Mouse (Mus musculus) stomach, embryonic 14.5 days (tissue): ENCODE measurements around the gene Msh6. TPM values are rescaled to one million over a fixed set of nuclear protein-coding genes. Genes with fewer than 3 reads are reported as not detected.
A peak's percentile ranks its signal among the peaks of the same experiment; 100 is the strongest.
"Not testable (repeated sequence)": the region's sequence is repeated elsewhere in the genome, so short reads cannot be mapped to it uniquely, and the experiment has no call there.

ENCODE experiments used
- ATAC-seq: fragments of 200-750 bp; cut with Nextera tagmentation; 2 replicates; pipeline ENCODE4 v1.8.0; 2017; ENCODE audit warnings: low read depth, moderate TSS enrichment; ENCODE audit not compliant: insufficient number of reproducible peaks, insufficient read depth, low FRiP score
- H3K27ac ChIP-seq: fragments of 300-500 bp; sonication (generic); 2 replicates; pipeline ENCODE4 v1.5.1; 2014; ENCODE audit warnings: mild to moderate bottlenecking, low read length, moderate library complexity, mixed read lengths
- H3K27me3 ChIP-seq: fragments of 300-500 bp; sonication (generic); 2 replicates; pipeline ENCODE4 v1.6.1; 2014; ENCODE audit warnings: low read length, control low read depth, mixed read lengths; ENCODE audit not compliant: control insufficient read depth, insufficient read depth
- H3K36me3 ChIP-seq: fragments of 300-500 bp; sonication (generic); 2 replicates; pipeline ENCODE4 v1.6.1; 2014; ENCODE audit warnings: mild to moderate bottlenecking, control low read depth, low read length, moderate library complexity, mixed read lengths; ENCODE audit not compliant: control insufficient read depth, insufficient read depth
- H3K4me1 ChIP-seq: fragments of 300-500 bp; sonication (generic); 2 replicates; pipeline ENCODE4 v1.6.1; 2014; ENCODE audit warnings: low read length, control low read depth, mixed read lengths; ENCODE audit not compliant: control insufficient read depth, insufficient read depth
- H3K4me2 ChIP-seq: fragments of 300-500 bp; sonication (generic); replicated peaks from 2 replicates; pipeline ENCODE4 v1.6.1; 2014; ENCODE audit warnings: low read depth, low read length, control low read depth
- H3K4me3 ChIP-seq: fragments of 300-500 bp; sonication (generic); 2 replicates; pipeline ENCODE4 v1.5.1; 2014; ENCODE audit warnings: low read depth, low read length, control low read depth
- H3K9ac ChIP-seq: fragments of 300-500 bp; sonication (generic); replicated peaks from 2 replicates; pipeline ENCODE4 v1.6.1; 2014; ENCODE audit warnings: low read depth, mild to moderate bottlenecking, control low read depth, low read length, moderate library complexity, mixed read lengths
- H3K9me3 ChIP-seq: fragments of 300-500 bp; sonication (generic); 2 replicates; pipeline ENCODE4 v1.6.1; 2016; ENCODE audit warnings: low read depth, low read length, control low read depth; ENCODE audit not compliant: control insufficient read depth
- WGBS: fragments of 180-500 bp; shearing (Covaris S2); extraction: QIAGEN DNeasy Blood & Tissue Kit; methylation state at CpG from one replicate; pipeline ENCODE4 v1.1.7; 2014; 5-methylcytosine and 5-hydroxymethylcytosine counted together
- polyA plus RNA-seq: library from polyadenylated mRNA; unstranded; fragments of >200 nt; fragmentation: Nextera tagmentation; extraction: Ambion mirVana; gene quantifications from 2 replicates; pipeline ENCODE4 v1.2.1, GENCODE M21; 2014

Msh6 gene
- polyA plus RNA-seq, 1 experiment from 2014 or later, result 50.6 TPM

- H3K4me1 ChIP-seq, H3K9me3 ChIP-seq, ATAC-seq, H3K4me3 ChIP-seq, H3K9ac ChIP-seq, H3K4me2 ChIP-seq, H3K36me3 ChIP-seq, H3K27me3 ChIP-seq, H3K27ac ChIP-seq: not testable (repeated sequence)
- WGBS, result 89% methylated on average over 11 of the region's 11 CpGs
Observed at GRCm38 (mm10) chr17:87959406-87959805, 15.5 kb upstream of the Msh6 start.

- not testable (repeated sequence) for H3K4me2 ChIP-seq, ATAC-seq, H3K4me3 ChIP-seq, H3K9ac ChIP-seq, H3K27me3 ChIP-seq, H3K36me3 ChIP-seq, H3K9me3 ChIP-seq, H3K4me1 ChIP-seq, H3K27ac ChIP-seq
- WGBS, result 78% methylated on average over 5 of the region's 5 CpGs
Observed at GRCm38 (mm10) chr17:87959931-87960330, 14.9 kb upstream of the Msh6 start.

GRCm38 (mm10) chr17:87963081-87964075, 11.5 kb upstream of the Msh6 start:
- no peak overlapping the region for H3K9ac ChIP-seq
- no peak for ATAC-seq
- no peak overlapping the region for H3K27ac ChIP-seq
- H3K36me3 ChIP-seq, result no peaks in the 10 kb centered on the region
- H3K4me1 ChIP-seq, result no peaks in the 10 kb centered on the region
- H3K4me3 ChIP-seq, result no peak overlapping the region
- no peaks in the 10 kb centered on the region for H3K27me3 ChIP-seq
- H3K4me2 ChIP-seq, result no peak overlapping the region
- H3K9me3 ChIP-seq, result no peaks in the 10 kb centered on the region; the same call in 1 of the 2 replicates
- WGBS, result 89% methylated on average over 13 of the region's 14 CpGs

- H3K27me3 ChIP-seq, H3K4me2 ChIP-seq, H3K27ac ChIP-seq, H3K36me3 ChIP-seq, H3K4me3 ChIP-seq, H3K4me1 ChIP-seq, H3K9ac ChIP-seq, H3K9me3 ChIP-seq: not testable (repeated sequence)
- 48% methylated on average over 6 of the region's 8 CpGs for WGBS
- ATAC-seq, result peak; percentile 63; the same call in 1 of the 2 replicates
Observed at GRCm38 (mm10) chr17:87968483-87968926, 6.4 kb upstream of the Msh6 start.

- H3K4me2 ChIP-seq, H3K9me3 ChIP-seq, H3K4me1 ChIP-seq, H3K9ac ChIP-seq, ATAC-seq, H3K4me3 ChIP-seq, H3K27me3 ChIP-seq, H3K27ac ChIP-seq, H3K36me3 ChIP-seq: not testable (repeated sequence)
- WGBS, result 85% methylated on average over 15 of the region's 15 CpGs
Observed at GRCm38 (mm10) chr17:87971696-87972591, 2.9 kb upstream of the Msh6 start.

- H3K27me3 ChIP-seq, result no peaks in the 10 kb centered on the region
- ATAC-seq, result no peak
- H3K27ac ChIP-seq, result no peak overlapping the region
- WGBS, result 56% methylated on average over 5 of the region's 5 CpGs
- no peak overlapping the region for H3K4me2 ChIP-seq
- no peak overlapping the region for H3K4me3 ChIP-seq
- no peaks in the 10 kb centered on the region for H3K9me3 ChIP-seq
- H3K4me1 ChIP-seq, result peaks cover 3% of the 10 kb centered on the region; the same call in 1 of the 2 replicates
- no peak overlapping the region for H3K9ac ChIP-seq
- H3K36me3 ChIP-seq, result peaks cover 2% of the 10 kb centered on the region; the same call in 1 of the 2 replicates
Observed at GRCm38 (mm10) chr17:87972856-87973255, 2.0 kb upstream of the Msh6 start.

- H3K9ac ChIP-seq, result no peak overlapping the region
- no peaks in the 10 kb centered on the region for H3K27me3 ChIP-seq
- H3K27ac ChIP-seq, result no peak overlapping the region
- H3K4me3 ChIP-seq, result no peak overlapping the region
- H3K36me3 ChIP-seq, result peaks cover 4% of the 10 kb centered on the region; the same call in 1 of the 2 replicates
- no peak for ATAC-seq
- H3K4me2 ChIP-seq, result no peak overlapping the region
- H3K9me3 ChIP-seq, result no peaks in the 10 kb centered on the region
- 63% methylated on average over 10 of the region's 10 CpGs for WGBS
- peaks cover 3% of the 10 kb centered on the region; the same call in 1 of the 2 replicates for H3K4me1 ChIP-seq
Observed at GRCm38 (mm10) chr17:87973261-87974167, 1.3 kb upstream of the Msh6 start.
